Mouse (Mus musculus): ENCODE results near the gene 2810004N23Rik. TPM values are rescaled to one million over a fixed set of nuclear protein-coding genes. Genes with fewer than 3 reads are reported as not detected.

Gene 2810004N23Rik
- polyA plus RNA-seq, 1 experiment from 2014 or later: 45.4 TPM

DNA sequence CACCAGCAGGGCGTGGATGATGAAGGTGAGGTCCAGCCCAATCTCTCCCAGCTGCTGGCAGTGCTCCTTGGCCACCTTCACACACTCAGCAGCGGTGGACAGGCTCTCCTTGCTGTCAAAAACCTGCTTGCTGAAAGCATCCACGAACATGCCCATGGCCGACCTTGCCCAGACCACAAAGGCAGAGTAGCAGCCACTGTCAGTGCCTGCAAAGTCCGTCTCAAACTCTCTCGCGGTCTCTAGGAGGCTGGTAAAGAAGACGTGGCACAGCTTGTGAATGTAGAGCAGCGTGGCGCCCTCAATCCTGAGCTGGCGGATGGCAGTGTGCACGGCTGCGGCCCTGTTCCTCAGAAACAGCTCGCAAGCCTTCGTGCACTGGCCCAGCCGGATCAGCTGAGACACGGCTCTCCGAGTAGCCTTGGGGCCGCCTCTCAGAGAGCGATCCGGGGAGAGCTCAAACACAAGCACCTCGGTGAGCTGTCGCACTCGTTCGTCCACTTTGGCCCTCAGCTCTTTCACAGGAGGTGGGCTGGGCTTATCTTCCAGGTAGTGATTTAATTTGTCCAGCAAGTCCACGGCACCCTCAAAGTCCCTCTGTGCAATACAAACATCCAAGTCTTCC is 33.2 kb upstream of the 2810004N23Rik start:
- Histone ChIP-seq H3K4me2 (replicated peaks) (peak overlapping the region; percentile 98), H3K9ac (replicated peaks) (peak overlapping the region; percentile 86), H3K36me3 (peaks cover 40% of the 10 kb centered on the region), H3K27me3 (no peaks in the 10 kb centered on the region), H3K9me3 (no peaks in the 10 kb centered on the region), H3K4me3 (peak overlapping the region; percentile 98), H3K27ac (replicated peaks) (peak overlapping the region; percentile 86; the same call in 1 of the 2 replicates), H3K4me1 (peaks cover 31% of the 10 kb centered on the region)
- 86% methylated on average over 26 of the region's 26 CpGs for WGBS
- no peak for ATAC-seq (ENCODE audit: low FRiP score, low read depth)

DNA sequence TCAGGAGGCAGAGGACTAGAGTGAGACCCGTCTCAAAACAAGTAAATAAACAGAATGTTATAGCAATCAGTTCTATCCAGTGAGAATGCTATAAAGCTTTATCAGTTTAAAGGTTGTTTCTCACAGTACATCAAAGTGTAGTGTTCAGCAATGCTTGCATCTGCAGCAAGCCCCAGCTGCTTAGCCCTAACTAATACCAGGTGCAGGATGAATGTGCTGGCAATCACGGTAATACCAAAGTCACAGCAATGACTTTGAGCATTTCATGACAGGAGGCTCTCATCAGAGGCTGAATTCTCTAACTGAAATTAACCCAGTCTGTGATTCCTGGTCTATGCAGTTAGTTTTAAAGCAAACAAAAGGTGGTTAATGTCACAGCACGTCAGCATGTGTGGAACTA is 29.7 kb upstream of the 2810004N23Rik start:
- H3K27me3 ChIP-seq: no peaks in the 10 kb centered on the region

DNA sequence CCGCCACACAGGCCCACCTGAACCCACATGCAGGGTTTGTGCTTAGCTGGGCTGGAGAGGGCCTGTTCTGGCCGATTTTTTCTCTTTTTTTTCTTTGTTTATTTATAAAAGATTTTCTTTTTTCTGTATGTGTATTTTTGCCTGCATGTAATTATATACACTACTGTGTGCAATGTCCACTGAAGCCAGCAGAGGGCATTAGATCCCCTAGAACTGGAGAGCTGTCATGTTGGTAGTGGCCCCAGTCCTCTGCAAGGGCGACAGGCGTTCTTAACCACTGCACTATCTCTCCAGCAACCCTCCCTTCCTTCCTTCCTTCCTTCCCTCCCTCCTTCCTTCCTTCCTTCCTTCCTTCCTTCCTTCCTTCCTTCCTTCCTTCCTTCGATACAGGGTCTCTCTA is 25.5 kb upstream of the 2810004N23Rik start:
- ATAC-seq (ENCODE audit: low FRiP score, low read depth): no peak
- Histone ChIP-seq H3K36me3 (peaks cover 76% of the 10 kb centered on the region), H3K27ac (replicated peaks) (no peak overlapping the region), H3K9ac (replicated peaks) (no peak overlapping the region), H3K4me3 (no peak overlapping the region), H3K9me3 (peaks cover 5% of the 10 kb centered on the region; the same call in 1 of the 2 replicates), H3K27me3 (no peaks in the 10 kb centered on the region), H3K4me2 (replicated peaks) (no peak overlapping the region), H3K4me1 (no peaks in the 10 kb centered on the region; the same call in 1 of the 2 replicates)
- whole genome bisulfite sequencing: 96% methylated on average over 5 of the region's 5 CpGs

More for the DNA sequence above, 29.7 kb upstream of the 2810004N23Rik start:
- peaks cover 55% of the 10 kb centered on the region for H3K36me3 ChIP-seq
- no peak for ATAC-seq (ENCODE audit: low FRiP score, low read depth)
- H3K9ac ChIP-seq (replicated peaks): no peak overlapping the region
- WGBS: 81% methylated on average over 3 of the region's 3 CpGs
- H3K4me2 ChIP-seq (replicated peaks): no peak overlapping the region
- peaks cover 4% of the 10 kb centered on the region; the same call in 1 of the 2 replicates for H3K9me3 ChIP-seq
- no peak overlapping the region for H3K4me3 ChIP-seq
- no peak overlapping the region for H3K27ac ChIP-seq (replicated peaks)
- peaks cover 23% of the 10 kb centered on the region for H3K4me1 ChIP-seq

DNA sequence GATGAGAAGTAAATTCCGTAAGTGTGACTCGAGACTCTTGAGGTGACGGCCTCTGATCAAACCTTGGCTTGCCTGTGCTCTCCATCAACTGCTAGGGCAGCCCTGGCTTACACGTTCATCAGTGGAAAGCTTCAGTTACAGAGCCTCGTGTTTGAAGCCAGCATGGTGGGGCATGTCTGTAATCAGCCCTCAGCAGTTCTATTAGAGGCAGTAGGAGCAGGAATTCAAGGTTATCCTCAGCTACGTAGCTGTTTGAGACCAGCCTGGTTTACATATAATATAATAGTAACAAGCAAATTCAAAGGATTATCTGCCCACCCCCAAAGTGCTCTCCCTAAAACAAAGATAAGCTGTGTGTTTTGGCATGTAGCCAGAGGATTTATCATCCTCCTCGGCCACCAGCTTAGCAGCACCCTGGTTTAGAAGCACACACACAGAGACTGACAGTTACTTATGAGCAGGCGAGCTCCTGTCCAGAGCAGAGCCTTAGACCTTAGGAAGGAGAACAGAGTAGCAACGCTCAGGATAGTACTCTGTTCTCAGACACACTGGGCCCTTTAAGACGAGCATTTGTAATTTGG is 16.1 kb upstream of the 2810004N23Rik start:
- no peaks in the 10 kb centered on the region for H3K9me3 ChIP-seq
- peaks cover 99% of the 10 kb centered on the region for H3K36me3 ChIP-seq
- no peaks in the 10 kb centered on the region for H3K4me1 ChIP-seq
- H3K9ac ChIP-seq (replicated peaks): no peak overlapping the region
- ATAC-seq (ENCODE audit: low FRiP score, low read depth): no peak
- H3K27ac ChIP-seq (replicated peaks): no peak overlapping the region
- WGBS: 90% methylated on average over 10 of the region's 10 CpGs
- H3K4me2 ChIP-seq (replicated peaks): no peak overlapping the region
- no peaks in the 10 kb centered on the region for H3K27me3 ChIP-seq
- no peak overlapping the region for H3K4me3 ChIP-seq

DNA sequence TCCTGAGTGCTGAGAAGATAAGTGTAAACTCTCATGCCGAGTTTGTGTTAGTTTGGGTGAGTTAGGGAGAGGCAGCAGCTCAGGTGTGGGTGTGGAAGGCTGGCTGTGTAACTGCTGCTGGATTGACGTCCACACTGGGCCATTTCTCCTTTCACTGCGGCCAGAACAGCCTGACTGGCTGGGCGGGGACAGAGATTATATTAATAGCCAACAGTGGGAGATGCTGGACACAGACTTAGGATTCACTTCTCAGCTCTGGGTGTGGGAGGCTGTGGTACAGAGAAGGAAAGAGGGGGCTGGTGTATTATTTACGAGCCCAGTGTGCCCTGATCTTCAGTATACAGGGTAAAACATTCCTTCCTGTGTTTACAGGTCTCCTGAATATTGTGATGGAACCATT is 15.2 kb upstream of the 2810004N23Rik start:
- peaks cover 99% of the 10 kb centered on the region for H3K36me3 ChIP-seq

DNA sequence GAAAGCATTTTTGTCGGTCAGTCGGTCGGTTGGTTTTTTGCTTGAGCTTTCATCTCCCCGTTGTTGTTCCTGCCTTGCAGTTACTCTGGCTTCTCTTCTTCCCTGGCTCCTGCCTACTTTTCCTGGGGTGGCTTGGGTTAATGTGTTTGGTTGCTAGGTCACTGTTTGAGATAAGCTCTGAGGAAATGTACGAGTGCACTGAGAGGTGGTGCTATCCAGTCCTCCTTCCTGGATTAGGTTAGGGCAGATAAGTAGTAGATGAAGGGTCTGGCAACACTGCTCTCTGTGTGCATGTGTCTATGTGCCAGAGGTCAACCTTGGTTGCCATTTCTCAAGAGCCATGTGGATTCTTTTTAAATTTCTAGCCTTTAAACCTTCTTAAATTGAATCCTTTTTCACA is 9.8 kb upstream of the 2810004N23Rik start:
- no peak overlapping the region for H3K9ac ChIP-seq (replicated peaks)
- H3K36me3 ChIP-seq: peaks cover 72% of the 10 kb centered on the region
- no peak for ATAC-seq (ENCODE audit: low FRiP score, low read depth)
- no peaks in the 10 kb centered on the region for H3K9me3 ChIP-seq
- no peaks in the 10 kb centered on the region for H3K4me1 ChIP-seq
- H3K4me3 ChIP-seq: no peak overlapping the region
- no peaks in the 10 kb centered on the region for H3K27me3 ChIP-seq
- 91% methylated on average over 5 of the region's 5 CpGs for WGBS
- H3K27ac ChIP-seq (replicated peaks): no peak overlapping the region
- H3K4me2 ChIP-seq (replicated peaks): no peak overlapping the region

More for the DNA sequence above, 15.2 kb upstream of the 2810004N23Rik start:
- 87% methylated on average over 5 of the region's 5 CpGs for WGBS
- Histone ChIP-seq H3K27me3 (no peaks in the 10 kb centered on the region), H3K4me2 (replicated peaks) (no peak overlapping the region), H3K4me1 (no peaks in the 10 kb centered on the region), H3K27ac (replicated peaks) (no peak overlapping the region), H3K4me3 (no peak overlapping the region), H3K9ac (replicated peaks) (no peak overlapping the region), H3K9me3 (no peaks in the 10 kb centered on the region)
- ATAC-seq (ENCODE audit: low FRiP score, low read depth): no peak

DNA sequence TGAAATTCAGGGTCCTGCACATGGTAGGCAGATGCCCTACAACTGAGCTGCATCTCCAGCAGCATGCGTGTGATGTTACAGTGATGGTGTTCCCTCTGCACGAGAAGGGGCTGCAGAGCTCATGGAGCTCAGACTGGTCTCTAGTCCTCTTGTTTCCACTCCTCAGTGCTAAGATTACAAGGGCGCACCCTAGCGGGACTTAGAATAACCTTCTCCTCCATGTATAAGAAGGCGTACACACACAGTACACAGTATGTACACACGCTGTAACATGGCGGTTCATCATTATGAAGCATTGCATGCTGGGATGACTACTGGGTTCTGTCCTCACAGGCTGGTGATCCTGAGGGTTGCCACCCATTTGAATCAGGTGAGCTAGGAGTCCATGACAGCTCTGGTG is 9.2 kb upstream of the 2810004N23Rik start:
- Histone ChIP-seq H3K9ac (replicated peaks) (no peak overlapping the region), H3K4me2 (replicated peaks) (no peak overlapping the region), H3K27ac (replicated peaks) (no peak overlapping the region), H3K4me1 (no peaks in the 10 kb centered on the region), H3K4me3 (no peak overlapping the region), H3K36me3 (peaks cover 69% of the 10 kb centered on the region), H3K9me3 (no peaks in the 10 kb centered on the region), H3K27me3 (no peaks in the 10 kb centered on the region)
- no peak for ATAC-seq (ENCODE audit: low FRiP score, low read depth)
- 95% methylated on average over 7 of the region's 7 CpGs for WGBS

DNA sequence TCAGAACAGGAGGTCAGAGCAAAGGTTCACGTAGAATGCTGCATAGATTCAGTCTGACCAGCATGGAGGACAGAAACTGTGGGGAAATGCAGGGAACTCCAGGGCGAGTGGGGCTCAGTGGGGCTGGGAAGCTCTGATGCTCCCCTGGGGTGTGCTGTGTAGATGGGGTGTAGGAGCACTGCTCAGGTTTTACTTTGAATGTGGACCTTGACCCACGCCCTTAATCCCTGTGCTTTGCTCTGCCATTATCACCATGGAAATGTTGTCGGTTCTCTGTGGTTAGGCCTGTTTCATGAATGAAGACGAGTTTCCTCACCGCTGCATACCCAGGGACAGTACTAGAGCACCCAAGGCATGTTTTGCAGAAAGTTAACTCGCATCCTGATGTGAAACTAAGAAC is 8.6 kb upstream of the 2810004N23Rik start:
- Histone ChIP-seq H3K27ac (replicated peaks) (no peak overlapping the region), H3K4me1 (no peaks in the 10 kb centered on the region), H3K27me3 (no peaks in the 10 kb centered on the region), H3K36me3 (peaks cover 63% of the 10 kb centered on the region), H3K9ac (replicated peaks) (no peak overlapping the region), H3K4me3 (no peak overlapping the region), H3K4me2 (replicated peaks) (no peak overlapping the region), H3K9me3 (no peaks in the 10 kb centered on the region)
- WGBS: 92% methylated on average over 7 of the region's 7 CpGs
- no peak for ATAC-seq (ENCODE audit: low FRiP score, low read depth)

DNA sequence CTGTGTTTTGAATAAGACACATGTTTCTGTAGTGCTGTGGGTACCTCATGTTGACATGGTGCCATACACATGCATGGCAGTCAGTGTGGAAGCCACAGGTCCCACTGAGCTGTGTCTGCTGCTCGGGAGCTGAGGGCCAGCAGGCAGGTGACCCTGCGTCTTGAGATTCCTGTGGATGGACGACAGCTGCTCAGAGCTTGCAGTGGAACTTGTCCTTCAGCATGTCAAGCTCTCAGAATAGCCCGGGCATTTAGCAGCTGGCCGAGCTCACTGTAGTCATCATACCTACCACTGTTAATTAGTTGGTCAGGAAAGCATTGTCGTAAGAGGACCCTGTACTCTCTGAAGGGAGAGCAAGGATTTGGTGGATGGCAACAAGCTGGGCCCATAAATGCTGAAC is 6.8 kb upstream of the 2810004N23Rik start:
- Histone ChIP-seq H3K36me3 (peaks cover 45% of the 10 kb centered on the region), H3K27ac (replicated peaks) (no peak overlapping the region), H3K9me3 (no peaks in the 10 kb centered on the region), H3K27me3 (no peaks in the 10 kb centered on the region), H3K4me2 (replicated peaks) (no peak overlapping the region), H3K4me3 (no peak overlapping the region), H3K4me1 (no peaks in the 10 kb centered on the region), H3K9ac (replicated peaks) (no peak overlapping the region)
- ATAC-seq (ENCODE audit: low FRiP score, low read depth): no peak
- WGBS: 92% methylated on average over 6 of the region's 6 CpGs

DNA sequence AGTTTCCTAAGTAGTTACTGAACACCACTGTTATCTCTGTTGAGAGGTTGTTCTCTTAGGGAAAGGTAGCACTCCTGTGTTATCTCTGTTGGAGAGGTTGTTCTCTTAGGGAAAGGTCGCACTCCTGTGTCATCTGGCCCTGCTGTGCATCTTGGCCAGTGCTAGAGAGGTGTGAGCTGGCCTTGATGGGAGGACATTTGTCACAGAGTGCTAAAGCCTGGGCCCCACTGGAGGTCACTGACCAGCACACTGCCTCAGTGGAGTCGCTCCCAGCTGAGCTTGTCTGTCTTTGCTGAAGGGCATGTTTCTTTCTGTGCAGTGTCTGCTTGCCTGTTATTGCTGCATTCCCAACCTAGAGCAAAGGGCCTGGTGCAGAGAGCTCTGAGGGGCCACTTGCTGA is 4.2 kb upstream of the 2810004N23Rik start:
- H3K36me3 ChIP-seq: peaks cover 20% of the 10 kb centered on the region
- ATAC-seq (ENCODE audit: low FRiP score, low read depth): no peak
- no peak overlapping the region for H3K27ac ChIP-seq (replicated peaks)
- H3K9me3 ChIP-seq: no peaks in the 10 kb centered on the region
- H3K4me3 ChIP-seq: no peak overlapping the region
- no peak overlapping the region for H3K4me2 ChIP-seq (replicated peaks)
- H3K9ac ChIP-seq (replicated peaks): no peak overlapping the region
- H3K4me1 ChIP-seq: peaks cover 9% of the 10 kb centered on the region
- 90% methylated on average over 2 of the region's 2 CpGs for WGBS
- H3K27me3 ChIP-seq: no peaks in the 10 kb centered on the region

DNA sequence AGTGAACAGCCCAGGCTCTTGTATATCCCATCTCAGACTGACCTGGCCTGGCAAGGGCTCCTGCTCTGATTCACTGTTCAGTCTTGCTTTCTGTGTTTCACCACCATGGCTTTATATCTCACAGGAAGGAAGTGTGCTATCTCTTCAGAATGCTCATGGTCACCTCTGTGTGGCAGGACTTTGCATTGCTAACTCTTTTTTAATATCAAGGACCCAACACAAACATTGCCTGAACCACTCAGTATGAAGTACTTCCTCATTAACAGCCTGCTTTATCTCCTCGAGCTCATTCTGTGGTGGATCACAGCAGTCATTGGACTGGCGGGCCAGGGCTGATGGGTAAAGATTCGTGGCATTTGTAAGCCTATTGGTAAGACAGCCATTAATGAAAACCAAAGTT is 3.7 kb upstream of the 2810004N23Rik start:
- no peaks in the 10 kb centered on the region for H3K9me3 ChIP-seq
- peaks cover 13% of the 10 kb centered on the region for H3K4me1 ChIP-seq
- no peaks in the 10 kb centered on the region for H3K27me3 ChIP-seq
- no peak overlapping the region for H3K9ac ChIP-seq (replicated peaks)
- ATAC-seq (ENCODE audit: low FRiP score, low read depth): no peak
- no peak overlapping the region for H3K4me3 ChIP-seq
- H3K4me2 ChIP-seq (replicated peaks): no peak overlapping the region
- H3K27ac ChIP-seq (replicated peaks): no peak overlapping the region
- 84% methylated on average over 3 of the region's 3 CpGs for WGBS
- peaks cover 15% of the 10 kb centered on the region for H3K36me3 ChIP-seq

DNA sequence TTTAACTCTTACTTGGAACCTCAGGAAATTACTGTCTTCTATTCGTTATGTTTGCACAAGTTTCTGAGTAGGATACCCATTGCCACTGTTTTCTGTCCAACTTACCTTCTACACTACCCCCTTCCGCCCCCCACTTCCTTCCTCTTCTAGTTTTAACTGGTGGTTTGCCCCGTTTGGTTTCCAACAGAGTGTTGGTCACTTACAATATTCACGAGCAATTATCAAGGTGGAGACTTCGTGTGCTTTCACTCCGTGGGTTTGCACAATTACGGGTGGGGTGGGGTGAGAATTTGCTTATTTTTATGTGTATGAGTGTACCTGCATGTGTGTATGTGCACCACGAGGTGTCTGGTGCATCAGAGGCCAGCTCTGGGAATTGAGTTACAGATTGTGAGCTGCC is 809 bp upstream of the 2810004N23Rik start:
- ATAC-seq (ENCODE audit: low FRiP score, low read depth): no peak
- Histone ChIP-seq H3K4me3 (peak overlapping the region; percentile 97), H3K9me3 (no peaks in the 10 kb centered on the region), H3K9ac (replicated peaks) (peak overlapping the region; percentile 97), H3K4me2 (replicated peaks) (peak overlapping the region; percentile 82), H3K27me3 (no peaks in the 10 kb centered on the region), H3K36me3 (peaks cover 28% of the 10 kb centered on the region), H3K27ac (replicated peaks) (no peak overlapping the region), H3K4me1 (peaks cover 13% of the 10 kb centered on the region)
- 28% methylated on average over 8 of the region's 8 CpGs for WGBS

Measured in midbrain, embryonic 12.5 days (tissue).